Mouse (Mus musculus): ENCODE measurements at regions not wholly inside any gene's neighbourhood (a gene's known extent, or its start where the extent isn't known, plus 50 kb on each side); places are given as distances from the start of the nearest gene placed in this dataset.
"Not testable (repeated sequence)": the region's sequence is repeated elsewhere in the genome, so short reads cannot be mapped to it uniquely, and the experiment has no call there.

DNA sequence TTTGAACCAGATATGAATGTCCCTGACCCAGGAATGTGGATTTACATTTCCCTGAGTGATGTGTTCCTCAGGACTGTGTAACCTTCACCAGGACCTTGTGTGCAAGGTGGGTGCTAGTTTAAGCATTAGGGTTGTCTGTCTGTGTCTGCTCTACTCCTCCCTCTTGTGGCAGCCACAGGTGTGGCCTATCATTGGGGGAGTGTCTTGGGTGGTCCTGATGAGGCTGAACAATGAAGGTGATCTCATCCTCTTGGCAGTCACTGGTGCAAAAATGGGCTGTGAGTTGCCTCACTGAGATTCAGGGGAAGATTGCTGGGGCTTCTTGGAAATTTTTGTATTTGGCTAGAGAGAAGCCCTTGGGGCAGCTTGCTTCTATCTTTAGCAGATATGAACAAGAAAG, 179.4 kb upstream of the Ube2e1 start:
- DNase-seq, result no peak

DNA sequence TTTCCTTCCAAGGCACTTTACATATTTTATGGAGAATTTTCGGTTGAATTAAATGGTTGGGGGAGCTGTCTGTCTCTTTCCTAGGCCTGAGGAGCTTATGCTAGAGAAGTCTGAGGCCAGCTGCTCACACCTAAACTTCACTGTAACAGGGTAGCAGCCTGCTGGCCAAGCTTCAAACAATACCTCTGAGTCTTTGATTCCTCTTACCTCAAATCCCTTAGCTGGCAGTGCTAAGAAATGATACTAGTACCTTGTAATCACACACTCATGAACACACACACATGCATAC, 176.6 kb upstream of the Ube2e1 start:
- DNase-seq, result no peak

DNA sequence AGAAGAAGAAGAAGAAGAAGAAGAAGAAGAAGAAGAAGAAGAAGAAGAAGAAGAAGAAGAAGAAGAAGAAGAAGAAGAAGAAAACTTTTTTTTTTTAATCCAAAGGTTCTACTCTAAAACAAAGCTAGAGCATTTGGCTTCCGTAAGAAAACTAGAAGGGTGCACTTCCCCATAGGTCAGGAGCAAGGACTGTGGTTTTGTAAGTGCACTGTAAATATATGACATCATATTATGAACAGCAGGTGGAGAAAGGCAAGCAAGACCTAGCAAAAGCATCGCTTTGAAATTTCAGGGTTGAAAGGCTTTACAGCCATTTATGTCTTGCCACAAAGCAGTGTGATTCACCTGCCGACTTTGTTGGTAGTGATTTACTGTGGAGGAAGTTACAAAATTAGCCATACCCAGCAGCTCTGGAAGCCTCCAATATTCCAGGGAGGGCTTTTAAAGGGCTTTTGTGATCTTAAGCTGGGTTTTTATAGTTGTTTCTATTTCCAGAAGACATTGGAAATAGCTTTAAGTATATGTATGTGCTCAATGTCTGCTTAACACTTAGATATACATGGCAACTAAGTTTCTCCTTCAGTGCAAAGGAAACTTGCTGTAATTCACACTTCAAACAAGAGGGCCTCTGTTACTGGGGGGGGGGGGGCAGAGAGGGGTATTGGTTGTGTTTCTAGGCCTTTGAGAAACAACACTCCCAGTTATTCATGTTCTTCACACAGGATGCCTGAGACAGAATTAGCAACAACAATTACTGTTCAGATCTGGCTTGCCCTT, 176.1 kb upstream of the Ube2e1 start:
- DNase-seq, result no peak

DNA sequence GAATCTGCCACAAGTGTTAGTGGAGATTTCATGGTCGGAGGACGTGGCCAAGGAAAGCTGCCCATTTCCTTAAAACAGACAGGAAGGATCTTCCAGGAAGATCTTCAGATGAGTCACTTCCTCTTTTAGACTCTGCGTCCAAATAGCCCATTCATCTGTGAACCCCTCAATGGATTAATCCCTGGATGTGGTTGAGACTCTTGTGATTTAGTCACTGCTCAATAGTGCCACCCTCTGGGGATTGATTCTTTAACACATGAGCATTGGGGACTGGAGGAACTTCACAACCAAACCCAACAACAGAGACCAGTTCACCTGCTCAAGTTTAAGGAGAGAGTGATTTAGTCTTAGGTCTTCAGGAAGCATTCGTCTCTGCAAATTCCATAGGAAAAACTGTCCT, 174.5 kb upstream of the Ube2e1 start:
- DNase-seq, result peak; percentile 23

DNA sequence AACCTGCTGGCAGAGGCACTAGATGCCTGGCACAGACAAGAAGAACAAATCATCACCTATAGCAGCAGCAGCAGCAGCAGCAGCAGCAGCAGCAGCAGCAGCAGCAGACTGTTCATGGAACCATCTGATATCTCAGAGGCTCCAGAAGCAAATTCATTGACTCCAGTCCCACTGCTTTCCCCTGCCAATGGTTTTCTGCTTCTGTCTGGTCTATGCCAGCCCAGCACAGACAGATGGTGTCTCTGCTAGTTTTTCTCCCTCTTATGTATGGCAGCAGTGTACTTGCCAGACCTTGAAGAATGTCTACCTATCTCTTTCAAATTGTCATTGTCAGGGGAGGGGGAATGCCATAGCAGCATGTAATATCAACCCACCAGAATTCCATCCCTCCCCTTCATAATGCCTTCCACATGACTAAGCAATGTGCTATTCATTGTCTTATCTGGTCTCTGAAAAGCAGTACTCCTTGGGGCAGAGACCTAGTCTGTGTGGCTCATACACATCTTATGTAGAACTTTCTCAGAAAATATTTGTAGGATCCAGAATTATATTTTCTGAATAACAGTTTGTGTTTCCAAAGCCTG, 168.7 kb upstream of the Ube2e1 start:
- DNase-seq, result no peak

DNA sequence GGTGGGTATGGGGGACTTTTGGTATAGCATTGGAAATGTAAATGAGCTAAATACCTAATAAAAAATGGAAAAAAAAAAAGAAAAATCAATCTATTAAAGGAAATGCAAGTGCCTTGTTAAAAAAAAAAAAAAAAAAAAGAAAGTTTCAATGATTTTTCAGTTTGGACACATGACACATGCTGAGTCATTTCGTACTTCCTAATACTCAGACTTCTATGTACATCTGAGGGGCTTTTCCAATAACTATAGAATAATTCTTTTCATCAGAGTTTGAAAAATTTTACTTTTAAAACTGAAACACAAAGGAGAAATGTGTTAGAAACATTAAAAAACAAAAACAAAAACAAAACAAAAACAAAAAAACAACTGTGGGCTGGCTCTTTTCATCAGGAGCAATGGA, 162.4 kb upstream of the Ube2e1 start:
- no peak for DNase-seq

DNA sequence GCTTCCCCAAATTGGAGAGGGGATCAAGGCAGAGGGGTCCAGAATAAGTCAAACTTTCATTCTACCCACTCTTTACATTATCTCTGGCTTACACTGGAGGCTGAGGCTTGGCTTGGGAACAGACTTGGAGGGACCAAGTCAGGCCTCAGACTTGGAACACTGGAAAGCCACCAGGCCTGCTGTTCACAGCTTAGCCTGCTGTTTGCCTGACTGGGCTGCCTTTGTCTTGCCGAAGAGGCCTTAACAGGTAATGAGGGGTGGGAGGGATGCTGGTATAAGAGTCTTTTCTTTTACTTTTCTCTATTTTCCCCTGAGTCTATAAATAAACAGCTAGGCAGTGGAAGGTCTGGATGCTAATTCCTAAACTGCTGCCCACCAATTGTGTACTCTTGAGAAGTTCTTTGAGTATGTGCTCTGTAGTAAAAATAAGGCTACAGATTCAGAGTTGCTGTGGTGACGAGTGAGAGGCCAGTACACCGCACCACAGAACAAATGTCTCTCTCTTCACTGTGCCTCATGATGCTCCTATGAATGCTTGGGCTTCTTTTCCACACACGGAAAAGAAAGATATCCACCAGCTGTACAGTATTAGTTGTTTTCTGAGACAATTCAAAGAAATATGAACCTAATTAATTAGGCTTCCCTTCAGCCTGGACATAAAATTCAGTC, 154.6 kb upstream of the Ube2e1 start:
- no peak for DNase-seq

DNA sequence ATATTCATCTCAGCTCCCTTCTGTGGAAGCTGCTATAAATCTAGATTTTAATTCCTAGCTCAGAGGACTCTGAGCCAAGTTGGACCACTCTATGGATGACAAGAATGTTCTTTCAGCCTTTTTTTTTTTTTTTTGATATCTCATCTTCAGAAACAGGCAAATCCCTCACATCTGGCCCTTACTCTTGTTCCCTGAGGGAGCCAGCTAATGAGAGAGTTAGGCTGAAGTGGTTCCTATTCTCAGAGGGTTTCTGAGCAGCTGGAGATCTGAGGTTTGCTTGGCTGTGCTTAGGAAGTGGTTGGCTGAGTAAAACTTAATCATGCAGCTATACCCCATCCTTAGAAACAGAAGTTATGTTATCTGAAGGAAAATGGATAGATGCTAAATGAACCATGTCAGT, 153.9 kb upstream of the Ube2e1 start:
- no peak for DNase-seq

DNA sequence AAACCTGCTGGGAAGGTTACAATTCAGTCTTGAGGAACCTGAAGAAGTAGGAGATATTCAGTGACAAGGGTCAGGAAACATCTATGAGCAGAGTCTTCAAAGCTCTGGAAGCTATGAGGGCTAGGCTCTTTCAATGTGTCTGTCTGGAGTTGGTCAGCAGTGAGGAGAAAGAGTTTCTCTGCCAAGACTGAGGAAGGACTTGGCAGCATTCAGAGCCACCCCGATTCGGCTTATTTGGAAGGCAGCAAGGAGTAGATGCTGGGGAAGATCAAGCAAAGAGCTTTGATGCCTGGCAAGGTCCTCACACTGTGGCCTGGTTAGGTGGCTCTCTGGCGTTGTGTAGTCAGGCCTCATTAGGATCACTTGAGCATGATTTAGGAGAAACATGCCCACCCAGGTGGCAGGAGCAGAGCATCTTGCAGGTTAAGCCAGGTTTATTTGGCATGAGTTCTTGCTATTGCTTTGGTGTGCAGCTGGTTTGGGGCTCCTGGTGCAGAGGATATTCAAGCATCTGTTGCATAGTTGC, 145.2 kb upstream of the Ube2e1 start:
- DNase-seq, result peak; percentile 18

DNA sequence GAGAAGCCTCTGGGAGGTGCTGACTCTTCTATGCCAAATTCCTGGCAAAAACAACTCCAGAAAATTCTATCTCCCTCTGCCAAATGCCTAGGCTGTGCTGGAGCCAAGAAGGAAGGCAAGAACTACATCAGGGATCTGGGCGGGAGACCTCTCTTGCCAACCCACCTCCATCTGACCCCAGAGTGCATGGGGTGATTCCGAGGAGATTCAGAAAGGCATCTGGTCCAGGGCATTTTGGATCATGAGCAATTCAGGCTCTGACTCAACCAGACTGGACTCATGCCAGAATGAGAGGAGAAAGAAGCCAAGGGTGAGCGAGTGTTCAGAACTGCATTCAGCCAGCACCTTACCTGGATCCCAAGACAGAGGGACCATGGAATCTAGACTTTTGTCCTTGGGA, 137.0 kb upstream of the Ube2e1 start:
- peak; percentile 65 for DNase-seq

DNA sequence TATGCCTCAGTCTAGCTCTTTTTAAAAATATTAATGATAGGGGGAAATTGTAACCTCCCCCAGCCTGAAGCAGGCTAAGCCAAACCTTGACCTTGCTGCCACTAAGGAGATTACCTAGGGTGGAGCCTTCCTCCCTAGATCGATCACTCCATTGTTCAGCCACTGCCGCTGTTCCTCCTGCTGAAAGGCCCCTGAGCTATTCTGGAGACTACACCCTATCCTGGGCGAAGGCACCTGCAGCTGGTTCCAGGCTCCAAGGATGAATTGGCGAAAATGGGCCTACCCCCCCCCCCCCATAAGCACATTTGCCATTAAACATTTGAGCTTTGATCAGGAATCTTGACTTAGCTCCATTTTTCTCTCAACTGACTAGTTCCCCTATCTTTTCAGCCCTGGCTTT, 135.2 kb upstream of the Ube2e1 start:
- DNase-seq, result not testable (repeated sequence)

DNA sequence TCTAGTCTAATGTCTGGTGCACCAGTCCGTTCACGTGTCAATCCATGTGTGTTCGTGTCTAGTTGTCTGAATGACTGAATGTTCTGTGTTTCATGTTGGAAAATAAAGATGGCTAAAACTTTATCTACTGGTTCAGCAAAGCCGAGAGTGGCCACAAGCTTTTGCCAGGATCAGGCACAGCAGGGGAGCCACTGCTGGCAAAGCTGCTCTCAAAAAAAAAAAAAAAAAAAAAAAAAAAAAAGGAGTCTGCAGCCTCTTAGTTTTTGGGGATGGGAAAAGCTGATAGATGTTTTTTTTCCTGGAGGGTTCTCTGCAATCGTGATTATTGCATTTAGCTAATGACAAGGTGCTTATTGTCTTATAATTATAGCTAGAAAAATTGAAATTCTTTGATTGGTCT, 132.5 kb upstream of the Ube2e1 start:
- DNase-seq, result not testable (repeated sequence)

DNA sequence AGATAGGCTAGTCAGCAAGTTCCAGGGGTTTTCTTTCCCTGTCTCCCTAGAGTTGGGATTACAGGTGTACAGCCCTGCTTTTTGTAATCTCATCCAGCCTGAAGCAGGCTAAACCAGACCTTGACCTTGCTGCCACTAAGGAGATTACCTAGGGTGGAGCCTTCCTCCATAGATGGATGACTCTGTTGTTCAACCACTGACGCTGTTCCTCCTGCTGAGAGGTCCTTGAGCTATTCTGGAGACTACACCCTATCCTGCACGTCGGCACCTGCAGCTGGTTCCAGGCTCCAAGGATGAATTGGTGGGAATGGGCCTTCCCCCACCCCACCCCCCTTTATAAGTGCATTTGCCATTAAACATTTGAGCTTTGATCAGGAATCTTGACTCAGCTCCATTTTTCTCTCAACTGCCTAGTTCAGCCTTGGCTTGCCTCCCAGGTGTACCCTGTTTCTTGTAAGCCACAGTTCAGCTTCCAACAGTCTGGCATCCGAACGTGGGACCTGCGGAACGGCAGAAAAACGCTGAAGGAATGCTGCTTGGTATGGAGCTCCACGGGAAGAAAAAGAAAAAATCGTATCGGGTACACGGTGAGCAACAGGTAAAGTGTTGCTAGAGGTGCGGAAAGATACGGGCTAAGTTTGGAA, 131.7 kb upstream of the Ube2e1 start:
- no peak for DNase-seq

DNA sequence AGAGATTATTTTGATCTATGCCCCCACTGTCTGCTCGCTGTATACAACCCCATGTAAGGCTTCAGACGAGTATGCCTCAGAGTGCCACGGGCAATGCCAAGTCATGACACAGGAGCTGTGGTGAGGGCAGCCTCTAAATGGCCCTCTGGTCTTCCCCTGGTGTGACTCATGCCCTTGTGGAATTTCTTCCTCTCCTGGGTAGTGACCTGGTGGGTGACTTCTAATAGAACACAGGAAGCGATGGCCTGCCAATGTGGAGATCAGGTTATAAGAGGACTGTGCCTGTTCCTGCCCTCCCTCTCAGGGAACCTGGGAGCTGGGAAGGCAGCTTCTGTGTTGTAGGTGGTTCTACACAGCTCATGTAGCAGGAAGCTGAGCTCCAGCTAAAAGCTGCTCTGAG, 130.7 kb upstream of the Ube2e1 start:
- DNase-seq, result no peak

DNA sequence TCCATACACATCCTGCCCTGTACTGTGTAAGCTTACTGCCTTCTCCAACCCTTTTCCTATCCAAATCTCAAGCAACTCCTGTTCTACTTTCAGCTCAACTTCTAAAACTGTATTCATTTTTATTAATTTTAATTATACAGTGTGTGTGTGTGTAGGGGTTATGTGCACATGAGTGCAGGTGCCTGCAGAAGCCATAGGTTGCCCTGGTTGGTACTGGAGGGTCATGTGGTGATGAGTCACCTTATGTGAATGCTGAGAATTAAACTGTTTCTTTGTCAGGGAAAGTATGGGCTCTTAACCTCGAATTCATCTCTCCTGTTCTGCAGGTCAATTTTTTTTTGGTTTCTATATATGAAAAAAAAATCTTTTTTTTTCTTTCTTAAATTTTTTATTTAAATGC, 117.0 kb upstream of the Ube2e1 start:
- no peak for DNase-seq

DNA sequence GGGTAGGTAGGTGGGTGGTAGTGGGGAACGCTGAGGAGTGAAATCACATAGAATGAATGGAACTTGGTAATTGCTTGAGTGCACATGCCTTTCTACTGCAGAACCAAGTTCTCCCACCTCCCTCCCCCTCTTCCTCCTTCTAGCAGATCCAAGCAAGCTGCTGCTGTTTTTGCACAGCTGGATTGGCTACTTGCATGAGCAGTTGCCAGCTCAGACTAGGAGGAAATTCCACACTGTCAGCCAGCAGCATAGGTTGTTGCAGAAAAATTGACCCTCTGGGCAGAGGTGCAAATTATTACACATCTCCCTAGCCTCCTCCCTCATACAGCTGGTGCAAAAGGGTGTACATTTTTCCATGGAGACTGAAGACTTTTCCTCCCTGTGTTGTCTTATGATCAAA, 112.8 kb upstream of the Ube2e1 start:
- no peak for DNase-seq

DNA sequence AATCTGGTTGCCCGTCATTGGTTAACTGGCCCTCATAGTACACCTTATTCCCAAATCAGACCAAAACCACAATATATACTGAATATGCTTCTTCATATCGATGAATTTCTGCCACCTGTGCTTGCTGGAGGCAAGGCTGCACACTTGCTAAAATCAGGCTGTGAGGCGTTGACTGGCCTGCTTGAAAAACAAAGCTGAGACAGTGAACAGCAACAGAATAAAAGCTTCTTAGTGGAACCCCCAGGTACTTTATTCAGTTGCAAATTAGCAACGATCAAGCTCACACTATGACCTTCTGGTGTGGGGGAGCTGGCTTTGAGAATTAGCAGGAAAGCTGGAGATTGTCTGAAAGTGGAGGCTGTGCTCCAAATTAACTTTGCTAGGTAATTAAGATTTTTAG, 97.3 kb upstream of the Ube2e1 start:
- not testable (repeated sequence) for DNase-seq

DNA sequence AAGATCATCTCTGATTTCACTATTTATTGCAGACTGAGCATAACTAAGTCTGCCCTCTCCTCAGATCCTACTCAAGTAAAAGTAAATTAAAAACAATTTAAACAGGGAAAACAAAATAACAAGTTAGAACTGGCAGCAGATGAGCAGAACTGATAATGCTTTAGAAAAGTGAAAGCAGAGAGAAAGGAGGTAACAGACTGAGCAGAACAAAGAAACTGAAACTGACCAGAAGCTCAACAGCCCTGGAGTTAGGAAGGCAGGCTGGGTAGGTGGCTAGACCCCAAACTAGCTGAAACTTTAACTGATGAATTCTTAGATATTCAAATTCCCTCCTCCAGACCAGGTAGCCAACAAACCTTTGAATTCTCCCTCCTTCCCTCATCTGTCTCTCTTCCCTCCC, 94.2 kb upstream of the Ube2e1 start:
- DNase-seq, result no peak

DNA sequence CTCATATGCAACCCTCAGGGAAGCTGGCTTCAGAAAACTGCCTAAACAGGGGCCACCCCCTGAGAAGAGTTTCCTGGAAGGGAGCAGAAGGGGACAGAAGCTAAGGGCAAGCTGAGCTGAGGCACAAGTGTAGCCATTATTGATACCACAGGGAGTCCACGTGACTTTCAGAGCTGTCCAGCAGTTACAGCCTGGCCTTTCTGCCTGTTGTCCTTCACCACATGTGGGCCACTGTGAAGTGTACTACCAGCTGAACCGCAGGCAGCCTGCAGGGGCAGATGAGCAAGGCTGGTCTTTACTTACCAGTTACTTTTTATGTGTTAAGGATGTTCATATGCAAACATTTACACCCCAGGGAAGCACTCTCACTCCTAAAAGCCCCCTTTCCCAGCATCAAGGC, 85.2 kb upstream of the Ube2e1 start:
- DNase-seq, result no peak

DNA sequence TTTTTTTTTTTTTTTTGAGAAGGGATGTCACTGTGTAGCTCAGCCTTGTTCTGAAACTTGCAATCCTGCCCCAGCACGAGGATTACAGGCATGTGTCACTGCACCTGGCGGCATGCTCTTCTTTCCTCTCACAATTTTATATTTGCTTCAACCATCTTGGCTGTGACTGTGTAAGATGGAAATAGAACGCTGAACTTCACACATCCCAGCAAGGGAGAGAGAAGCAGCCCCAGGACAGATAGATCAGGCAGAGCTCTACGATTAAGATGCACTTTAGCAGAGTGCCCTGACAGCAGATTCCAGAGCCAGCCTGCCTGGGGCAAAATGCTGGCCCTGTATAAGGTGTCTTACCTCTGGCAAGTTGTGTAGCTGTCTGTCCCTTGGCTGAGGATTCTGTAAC, 84.7 kb upstream of the Ube2e1 start:
- no peak for DNase-seq

DNA sequence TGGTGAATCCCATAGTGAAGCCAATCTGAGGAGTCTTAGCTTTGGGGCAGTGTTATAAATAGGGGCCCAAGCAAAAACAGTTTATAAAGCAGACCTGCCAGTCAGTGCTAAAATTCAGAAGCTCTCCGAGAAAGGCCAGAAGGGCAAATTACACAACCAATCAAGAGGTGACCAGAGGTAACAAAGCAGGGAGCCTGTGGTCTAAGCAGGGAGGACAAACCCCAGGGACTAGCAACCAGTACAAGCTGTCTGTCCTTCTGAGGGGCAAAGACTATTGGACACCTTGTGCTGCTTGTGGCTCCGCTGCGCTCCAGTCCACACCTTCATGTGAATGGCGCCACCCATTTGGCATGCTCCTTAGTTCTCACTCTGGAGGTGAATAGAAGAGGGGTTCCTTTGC, 67.3 kb upstream of the Ube2e1 start:
- DNase-seq, result no peak

DNA sequence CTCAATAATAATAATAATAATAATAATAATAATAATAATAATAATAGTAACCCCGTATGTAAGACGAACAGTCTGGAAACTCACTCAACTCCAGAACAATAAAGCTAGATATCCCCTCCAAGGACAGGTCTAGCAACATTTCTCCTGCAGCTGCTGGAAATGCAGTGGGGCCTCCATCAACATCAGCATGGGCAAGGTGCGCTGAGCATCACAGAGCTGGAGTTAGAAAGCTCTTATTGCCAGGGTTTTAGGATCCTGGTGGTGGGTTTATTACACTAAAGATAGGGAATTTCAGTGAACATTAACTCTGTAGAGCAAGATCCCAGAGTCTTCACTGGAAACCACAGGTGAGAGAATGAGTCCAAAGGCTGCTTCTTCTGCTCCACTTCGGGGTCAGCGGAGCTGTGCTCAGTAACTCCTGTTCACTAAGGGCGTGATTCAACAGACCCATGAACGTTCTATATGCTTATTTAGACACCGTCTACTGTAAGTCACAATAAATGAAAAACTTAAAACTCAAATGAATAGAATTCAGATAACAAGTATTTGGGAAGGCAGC, 64.6 kb upstream of the Ube2e1 start:
- no peak for DNase-seq

DNA sequence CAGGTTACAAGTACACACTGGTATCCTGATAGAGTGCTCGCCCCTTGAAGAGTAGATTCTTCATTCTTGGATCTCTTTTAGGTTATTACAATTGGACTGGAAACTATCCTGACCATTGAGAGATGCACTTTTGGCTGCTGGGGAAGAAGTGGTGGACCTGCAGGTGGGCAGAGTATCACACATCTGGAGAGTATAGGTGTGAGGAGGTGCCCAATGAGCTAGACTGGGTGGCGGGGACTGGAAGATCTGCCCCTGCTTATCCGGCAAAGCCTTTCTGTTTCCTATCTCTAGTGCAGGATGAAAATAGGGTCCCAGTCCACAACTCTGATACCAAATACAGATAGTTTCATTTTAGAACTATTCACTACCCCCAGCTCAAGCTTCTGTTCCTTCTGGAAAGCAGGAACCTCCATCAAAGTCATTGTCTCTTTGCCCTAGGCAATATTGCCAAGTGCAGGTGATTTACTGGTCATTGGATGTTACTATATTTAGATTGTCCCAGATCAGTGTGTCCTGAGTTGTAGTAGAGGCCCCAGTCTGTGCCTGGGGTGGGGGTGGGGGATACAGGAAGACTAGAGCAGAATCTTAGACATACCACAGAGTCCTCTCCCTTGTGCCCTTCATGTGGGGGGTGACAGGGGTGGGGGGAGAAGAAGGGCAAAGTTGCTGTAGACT, 62.5 kb upstream of the Ube2e1 start:
- no peak for DNase-seq

Measured in cerebellum, adult 9-10 months (tissue).